Mouse (Mus musculus) embryonic facial prominence, embryonic 13.5 days (tissue): ENCODE results near the gene Fam19a2. TPM values are rescaled to one million over a fixed set of nuclear protein-coding genes. Genes with fewer than 3 reads are reported as not detected.

ENCODE experiments used
- ATAC-seq: fragments of 200-750 bp; cut with Nextera tagmentation; 2 replicates; pipeline ENCODE4 v1.8.0; 2017; ENCODE audit warnings: low read depth; ENCODE audit not compliant: insufficient number of reproducible peaks, insufficient read depth, low FRiP score, low TSS enrichment
- H3K27ac ChIP-seq: fragments of 300-500 bp; sonication (generic); 2 replicates; pipeline ENCODE4 v1.5.1; 2015; ENCODE audit warnings: moderate library complexity, mild to moderate bottlenecking, inconsistent platforms
- H3K27me3 ChIP-seq: fragments of 300-500 bp; sonication (generic); 2 replicates; pipeline ENCODE4 v1.6.1; 2015; ENCODE audit warnings: mild to moderate bottlenecking, inconsistent platforms
- H3K36me3 ChIP-seq: fragments of 300-500 bp; sonication (generic); 2 replicates; pipeline ENCODE4 v1.6.1; 2015; ENCODE audit warnings: mild to moderate bottlenecking, inconsistent platforms
- H3K4me1 ChIP-seq: fragments of 300-500 bp; sonication (generic); 2 replicates; pipeline ENCODE4 v1.6.1; 2015; ENCODE audit warnings: inconsistent platforms
- H3K4me2 ChIP-seq: fragments of 300-500 bp; sonication (generic); 2 replicates; pipeline ENCODE4 v1.6.1; 2015; ENCODE audit warnings: moderate library complexity, mild to moderate bottlenecking, inconsistent platforms
- H3K4me3 ChIP-seq: fragments of 300-500 bp; sonication (generic); 2 replicates; pipeline ENCODE4 v1.5.1; 2015; ENCODE audit warnings: mild to moderate bottlenecking, inconsistent platforms
- H3K9ac ChIP-seq: fragments of 300-500 bp; sonication (generic); 2 replicates; pipeline ENCODE4 v1.6.1; 2015; ENCODE audit warnings: mild to moderate bottlenecking, inconsistent platforms
- H3K9me3 ChIP-seq: fragments of 300-500 bp; sonication (generic); 2 replicates; pipeline ENCODE4 v1.6.1; 2016; ENCODE audit warnings: inconsistent platforms
- WGBS: fragments of 180-500 bp; shearing (Covaris S2); methylation state at CpG from one replicate; pipeline ENCODE4 v1.1.7; 2015; ENCODE audit warnings: mixed read lengths; 5-methylcytosine and 5-hydroxymethylcytosine counted together
- polyA plus RNA-seq: library from polyadenylated mRNA; unstranded; fragments of >200 nt; fragmentation: Nextera tagmentation; extraction: Ambion mirVana; gene quantifications from 2 replicates; pipeline ENCODE4 v1.2.1, GENCODE M21; 2015

Gene Fam19a2
- polyA plus RNA-seq, 1 experiment from 2014 or later: 4.2 TPM

DNA sequence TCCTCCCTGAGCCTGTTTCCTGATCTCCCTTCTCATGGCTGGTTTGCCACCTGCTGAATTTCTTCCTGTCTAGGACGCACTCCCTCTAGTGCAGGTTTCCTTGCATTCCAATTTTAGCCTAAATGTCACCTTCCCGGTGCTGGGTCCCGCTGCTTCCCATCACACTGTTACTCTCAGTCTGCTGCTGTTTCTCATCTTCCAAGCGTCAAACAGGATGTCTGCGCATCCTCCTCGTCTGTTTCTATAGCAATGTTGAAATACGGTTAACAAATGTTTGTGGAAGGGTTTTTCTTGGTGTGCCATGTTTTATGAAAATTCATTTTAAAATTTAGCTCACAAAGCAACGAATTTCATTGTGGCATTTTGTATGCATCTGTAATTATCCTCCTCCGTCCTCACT, 131.6 kb downstream of the Fam19a2 start:
- H3K27me3 ChIP-seq: no peaks in the 10 kb centered on the region
- H3K27ac ChIP-seq: no peak overlapping the region
- H3K9ac ChIP-seq: no peak overlapping the region
- WGBS: 73% methylated on average over 9 of the region's 9 CpGs
- H3K4me1 ChIP-seq: no peaks in the 10 kb centered on the region
- no peak overlapping the region for H3K4me3 ChIP-seq
- ATAC-seq: no peak
- no peak overlapping the region for H3K4me2 ChIP-seq
- H3K36me3 ChIP-seq: no peaks in the 10 kb centered on the region
- no peaks in the 10 kb centered on the region for H3K9me3 ChIP-seq

DNA sequence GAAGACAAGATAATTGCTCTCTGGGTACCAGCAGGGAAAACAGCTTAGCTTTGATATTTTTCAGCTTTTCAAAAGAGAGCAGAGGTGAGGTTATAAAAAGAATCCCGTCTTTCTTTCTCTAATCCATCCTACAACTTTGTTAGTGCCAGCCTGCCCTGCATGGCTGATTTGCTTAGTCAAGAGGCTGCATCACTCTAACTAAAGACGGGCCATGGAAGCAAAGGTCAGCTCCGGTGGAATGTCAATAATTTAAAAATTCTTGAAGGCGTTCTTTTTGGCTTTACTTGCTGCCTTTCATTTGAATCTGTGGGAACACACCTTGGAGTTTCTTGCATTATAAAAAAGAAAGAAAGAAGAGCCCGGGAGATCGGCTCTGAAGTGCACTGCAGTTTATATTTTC, 134.3 kb downstream of the Fam19a2 start:
- Histone ChIP-seq H3K27me3 (no peaks in the 10 kb centered on the region), H3K4me1 (0 out of 2 replicates have a peak, but pooled peaks cover 2% of the 10 kb centered on the region), H3K4me2 (no peak overlapping the region), H3K9ac (no peak overlapping the region), H3K9me3 (no peaks in the 10 kb centered on the region), H3K27ac (no peak overlapping the region), H3K36me3 (no peaks in the 10 kb centered on the region), H3K4me3 (no peak overlapping the region)
- whole genome bisulfite sequencing: 55% methylated on average over 6 of the region's 6 CpGs
- ATAC-seq: no peak

DNA sequence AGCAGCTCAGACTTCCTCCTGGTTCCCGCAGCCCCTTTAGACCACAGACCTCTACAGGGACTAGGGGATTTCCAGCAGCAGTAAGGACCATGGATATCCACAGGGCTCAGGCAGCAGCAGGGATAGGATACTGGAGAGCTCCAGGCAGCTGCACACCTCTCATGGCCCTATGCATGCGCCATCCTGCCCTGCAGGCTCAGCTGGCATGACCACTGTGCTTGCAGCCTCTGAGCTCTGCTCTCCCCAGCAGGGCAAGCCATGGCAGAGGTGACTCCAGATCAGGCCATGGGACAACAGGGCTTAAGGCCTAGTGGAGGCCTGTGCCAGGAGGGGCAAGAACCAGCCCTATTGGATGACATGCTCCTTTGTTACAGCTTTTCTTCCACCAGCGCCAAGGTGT, 137.4 kb downstream of the Fam19a2 start:
- Histone ChIP-seq H3K27me3 (no peaks in the 10 kb centered on the region), H3K4me1 (0 out of 2 replicates have a peak, but pooled peaks cover 2% of the 10 kb centered on the region), H3K27ac (no peak overlapping the region), H3K9ac (no peak overlapping the region), H3K9me3 (peaks cover 5% of the 10 kb centered on the region), H3K4me3 (no peak overlapping the region), H3K36me3 (no peaks in the 10 kb centered on the region), H3K4me2 (no peak overlapping the region)
- WGBS: 92% methylated on average over 3 of the region's 3 CpGs
- ATAC-seq: peak; percentile 48; the same call in 1 of the 2 replicates

DNA sequence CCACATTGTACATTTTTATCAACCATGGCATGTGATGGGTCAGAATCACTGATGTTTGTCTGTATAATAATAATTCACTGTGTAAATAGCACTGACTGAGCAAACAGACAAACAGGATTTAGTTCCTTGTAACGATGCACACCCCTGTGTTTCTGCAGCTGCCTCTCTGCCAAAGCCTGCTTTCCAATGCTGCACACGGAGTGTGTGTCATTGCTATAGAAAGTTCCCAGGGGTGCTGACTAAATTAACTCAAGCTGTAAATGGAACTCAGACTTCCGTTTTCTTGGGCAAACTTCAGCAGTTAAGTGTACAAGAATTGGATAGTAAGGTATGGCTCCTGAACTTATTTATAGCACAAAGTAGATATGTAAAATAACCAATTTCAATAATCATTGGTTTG, 138.7 kb downstream of the Fam19a2 start:
- Histone ChIP-seq H3K9ac (no peak overlapping the region), H3K4me1 (0 out of 2 replicates have a peak, but pooled peaks cover 2% of the 10 kb centered on the region), H3K27ac (no peak overlapping the region), H3K36me3 (no peaks in the 10 kb centered on the region), H3K27me3 (no peaks in the 10 kb centered on the region), H3K4me3 (no peak overlapping the region), H3K9me3 (peaks cover 9% of the 10 kb centered on the region), H3K4me2 (no peak overlapping the region)
- 31% methylated on average over 3 of the region's 3 CpGs for WGBS
- ATAC-seq: no peak

DNA sequence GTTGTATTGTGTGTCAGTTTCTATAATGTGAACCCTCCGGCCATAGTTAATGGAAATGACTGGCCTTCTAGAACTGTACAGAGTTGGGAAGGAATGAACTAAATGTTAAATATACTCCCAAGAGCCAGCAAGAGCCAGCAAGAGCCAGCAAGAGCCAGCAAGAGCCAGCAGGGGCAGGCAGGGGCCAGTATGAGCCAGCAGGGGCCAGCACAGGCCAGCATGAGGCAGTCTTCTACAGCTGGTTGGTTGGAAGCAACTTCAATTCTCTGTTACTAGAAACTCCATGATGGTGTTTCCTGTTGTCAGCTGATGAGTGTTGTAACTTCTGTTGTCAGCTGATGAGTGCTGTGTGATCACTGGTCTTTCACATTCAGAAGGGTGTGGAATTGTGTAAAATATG, 151.2 kb downstream of the Fam19a2 start:
- Histone ChIP-seq H3K4me3 (no peak overlapping the region), H3K27me3 (no peaks in the 10 kb centered on the region), H3K27ac (no peak overlapping the region), H3K36me3 (no peaks in the 10 kb centered on the region), H3K9me3 (no peaks in the 10 kb centered on the region), H3K9ac (no peak overlapping the region), H3K4me1 (peaks cover 9% of the 10 kb centered on the region; the same call in 1 of the 2 replicates), H3K4me2 (no peak overlapping the region)
- 95% methylated on average over 1 of the region's 1 CpGs for WGBS
- ATAC-seq: no peak

DNA sequence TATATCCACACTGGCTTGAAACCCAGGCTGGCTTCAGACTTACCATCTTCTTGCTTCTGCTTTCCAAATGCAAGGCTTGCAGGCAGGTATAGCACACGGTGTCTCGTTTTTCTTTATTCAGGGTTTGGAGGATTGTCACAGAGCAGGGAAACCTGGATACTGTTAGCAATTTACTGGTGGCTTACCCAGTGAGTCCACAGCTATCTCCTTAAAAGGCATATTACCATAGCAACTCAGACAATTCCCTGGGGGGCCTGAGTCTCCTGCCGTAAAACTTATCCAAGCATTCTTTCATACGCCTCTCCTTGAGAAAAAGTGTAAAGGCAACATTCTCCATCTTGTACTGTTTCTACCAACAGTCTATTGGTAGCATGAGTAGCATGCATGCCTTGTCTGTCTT, 152.2 kb downstream of the Fam19a2 start:
- H3K9me3 ChIP-seq: peaks cover 6% of the 10 kb centered on the region; the same call in 1 of the 2 replicates
- no peaks in the 10 kb centered on the region for H3K36me3 ChIP-seq
- H3K4me3 ChIP-seq: no peak overlapping the region
- 25% methylated on average over 4 of the region's 4 CpGs for WGBS
- no peak overlapping the region for H3K27ac ChIP-seq
- no peak overlapping the region for H3K4me2 ChIP-seq
- H3K9ac ChIP-seq: no peak overlapping the region
- H3K4me1 ChIP-seq: peaks cover 9% of the 10 kb centered on the region; the same call in 1 of the 2 replicates
- H3K27me3 ChIP-seq: no peaks in the 10 kb centered on the region
- no peak for ATAC-seq

DNA sequence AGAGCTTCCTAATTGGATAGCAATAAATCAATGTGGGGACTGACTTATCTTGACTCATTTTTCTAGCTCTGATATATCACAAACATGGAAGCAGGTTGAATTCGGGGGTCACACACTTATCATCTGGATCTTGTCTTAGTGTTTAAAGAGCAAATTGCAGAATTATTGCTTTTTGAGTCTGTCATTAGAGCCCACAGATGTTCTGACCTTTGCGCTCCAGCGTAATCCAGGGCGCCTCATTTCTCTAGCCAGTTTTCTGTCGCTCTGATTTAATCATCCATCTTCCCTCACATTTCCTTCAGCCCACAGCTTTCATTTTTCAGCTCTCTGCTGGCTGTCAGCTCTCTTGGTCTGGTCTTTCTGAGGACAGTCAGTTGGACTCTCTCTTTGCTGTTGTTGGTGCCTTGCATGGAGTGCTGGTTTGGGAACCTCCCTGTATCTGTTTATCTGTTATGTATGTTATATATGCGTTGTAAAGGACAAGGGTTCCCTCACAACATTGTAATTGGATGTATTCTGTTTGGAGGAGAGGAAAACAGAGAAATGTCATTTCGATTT, 154.9 kb downstream of the Fam19a2 start:
- Histone ChIP-seq H3K36me3 (no peaks in the 10 kb centered on the region), H3K9ac (no peak overlapping the region), H3K27ac (no peak overlapping the region), H3K4me2 (no peak overlapping the region), H3K27me3 (no peaks in the 10 kb centered on the region), H3K9me3 (peaks cover 6% of the 10 kb centered on the region; the same call in 1 of the 2 replicates), H3K4me1 (peaks cover 9% of the 10 kb centered on the region; the same call in 1 of the 2 replicates), H3K4me3 (no peak overlapping the region)
- 65% methylated on average over 7 of the region's 7 CpGs for WGBS
- no peak for ATAC-seq

DNA sequence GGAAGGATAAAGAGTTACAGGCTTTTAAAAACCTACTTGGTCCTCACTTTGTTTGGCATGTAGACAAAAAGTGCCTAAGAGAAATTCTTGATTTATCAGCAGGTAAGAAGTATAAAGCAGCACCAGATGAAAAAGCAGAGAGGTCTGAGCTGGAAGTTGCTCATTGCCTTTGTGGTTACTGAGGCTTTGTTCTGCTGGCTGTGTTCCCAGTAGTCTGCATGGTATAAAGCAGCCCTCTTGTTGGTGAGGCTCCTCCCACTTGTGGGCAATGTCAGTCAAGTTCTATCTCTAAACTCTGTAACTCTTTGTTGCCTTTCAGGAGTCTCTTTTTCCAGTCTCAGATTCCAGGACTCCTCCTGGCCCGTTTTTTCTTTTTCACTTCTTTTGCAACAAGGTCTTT, 156.5 kb downstream of the Fam19a2 start:
- no peak overlapping the region for H3K4me2 ChIP-seq
- H3K4me3 ChIP-seq: no peak overlapping the region
- no peak overlapping the region for H3K27ac ChIP-seq
- H3K9me3 ChIP-seq: peaks cover 6% of the 10 kb centered on the region; the same call in 1 of the 2 replicates
- peaks cover 9% of the 10 kb centered on the region; the same call in 1 of the 2 replicates for H3K4me1 ChIP-seq
- ATAC-seq: no peak
- 78% methylated on average over 1 of the region's 1 CpGs for WGBS
- no peaks in the 10 kb centered on the region for H3K36me3 ChIP-seq
- no peak overlapping the region for H3K9ac ChIP-seq
- H3K27me3 ChIP-seq: no peaks in the 10 kb centered on the region

DNA sequence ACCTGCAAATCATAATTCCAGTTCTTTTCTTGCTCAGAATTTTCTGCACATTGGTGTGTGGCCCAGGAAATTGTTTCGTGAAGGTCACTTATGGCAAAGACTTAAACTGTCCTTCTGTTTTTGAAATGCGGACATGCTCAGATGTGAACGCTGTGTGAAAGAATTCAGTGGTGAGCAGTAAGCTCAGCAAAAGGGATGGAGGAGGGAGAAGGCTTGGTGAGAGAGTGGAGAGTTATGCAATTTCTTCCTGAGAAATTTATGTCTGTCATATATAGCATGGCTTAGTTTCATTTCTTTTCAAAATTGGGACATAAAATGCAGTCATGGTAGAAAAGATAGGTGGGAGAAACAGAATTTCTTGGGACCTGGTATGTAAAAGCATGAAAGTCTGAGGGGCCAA, 160.7 kb downstream of the Fam19a2 start:
- WGBS: 93% methylated on average over 3 of the region's 3 CpGs
- Histone ChIP-seq H3K36me3 (no peaks in the 10 kb centered on the region), H3K4me3 (no peak overlapping the region), H3K9me3 (peaks cover 6% of the 10 kb centered on the region; the same call in 1 of the 2 replicates), H3K9ac (no peak overlapping the region), H3K27me3 (no peaks in the 10 kb centered on the region), H3K4me1 (no peaks in the 10 kb centered on the region), H3K4me2 (no peak overlapping the region), H3K27ac (no peak overlapping the region)
- no peak for ATAC-seq

DNA sequence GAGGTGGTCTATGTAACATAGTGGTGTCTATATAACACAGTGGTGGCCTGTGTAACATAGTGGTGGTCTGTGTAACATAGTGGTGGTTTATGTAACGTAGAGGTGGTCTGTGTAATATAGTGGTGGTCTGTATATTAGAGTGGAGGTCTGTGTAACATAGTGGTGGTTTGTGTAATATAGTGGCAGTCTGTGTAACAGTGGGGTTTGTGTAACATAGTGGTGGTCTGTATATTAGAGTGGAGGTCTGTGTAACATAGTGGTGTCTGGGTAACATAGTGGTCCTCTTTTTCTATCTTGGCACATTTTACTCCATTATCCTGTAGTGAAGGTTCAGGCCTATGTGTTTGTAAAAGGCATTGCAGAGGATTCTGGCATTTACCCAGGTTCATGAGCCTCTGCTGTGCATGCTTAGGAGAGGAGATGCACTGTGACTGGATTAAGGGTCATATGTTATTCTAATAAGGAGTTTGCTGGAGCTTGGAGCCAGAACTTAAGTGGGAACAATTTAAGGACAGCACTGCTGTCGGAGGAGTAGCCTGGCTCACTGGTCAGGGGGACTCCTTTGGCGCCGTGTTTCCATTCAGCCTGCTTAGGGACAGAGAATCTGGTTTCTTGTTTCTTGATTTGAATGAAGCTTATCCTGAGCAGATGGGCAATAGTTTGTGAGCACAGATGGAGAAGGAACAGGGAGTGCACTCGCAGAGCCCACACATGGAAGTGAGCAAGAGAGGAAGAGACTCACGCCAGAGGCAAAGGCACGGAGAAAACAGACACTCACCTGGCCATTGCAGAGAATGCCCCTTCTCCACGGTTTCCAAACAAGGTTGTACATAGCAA, 162.9 kb downstream of the Fam19a2 start:
- no peaks in the 10 kb centered on the region for H3K36me3 ChIP-seq
- no peak overlapping the region for H3K27ac ChIP-seq
- H3K4me3 ChIP-seq: no peak overlapping the region
- no peak overlapping the region for H3K4me2 ChIP-seq
- no peaks in the 10 kb centered on the region for H3K27me3 ChIP-seq
- H3K9ac ChIP-seq: no peak overlapping the region
- no peaks in the 10 kb centered on the region for H3K9me3 ChIP-seq
- no peaks in the 10 kb centered on the region for H3K4me1 ChIP-seq
- ATAC-seq: no peak
- 73% methylated on average over 8 of the region's 8 CpGs for WGBS

DNA sequence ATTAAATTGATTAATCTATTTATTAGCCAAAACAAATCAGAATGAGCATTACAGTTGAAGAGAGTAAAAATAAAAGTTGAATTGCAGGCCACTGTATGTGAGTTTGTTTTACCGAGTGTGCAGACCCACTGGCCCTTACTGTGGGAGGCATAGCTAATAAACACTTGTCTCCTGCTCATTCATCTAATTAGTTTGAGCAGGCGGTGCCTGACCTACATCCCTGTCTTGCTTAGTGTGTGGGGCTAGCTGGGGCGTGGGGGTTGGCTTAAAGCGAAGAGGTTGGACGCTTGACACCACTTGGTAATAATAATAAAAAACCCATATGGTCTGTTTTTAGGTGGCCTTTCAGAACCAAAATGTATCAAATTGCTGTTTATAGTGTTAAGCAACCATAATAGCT, 167.8 kb downstream of the Fam19a2 start:
- no peaks in the 10 kb centered on the region for H3K4me1 ChIP-seq
- 69% methylated on average over 5 of the region's 5 CpGs for WGBS
- no peaks in the 10 kb centered on the region for H3K27me3 ChIP-seq
- H3K9ac ChIP-seq: no peak overlapping the region
- no peaks in the 10 kb centered on the region for H3K9me3 ChIP-seq
- H3K27ac ChIP-seq: no peak overlapping the region
- no peaks in the 10 kb centered on the region for H3K36me3 ChIP-seq
- no peak overlapping the region for H3K4me2 ChIP-seq
- no peak for ATAC-seq
- H3K4me3 ChIP-seq: no peak overlapping the region

DNA sequence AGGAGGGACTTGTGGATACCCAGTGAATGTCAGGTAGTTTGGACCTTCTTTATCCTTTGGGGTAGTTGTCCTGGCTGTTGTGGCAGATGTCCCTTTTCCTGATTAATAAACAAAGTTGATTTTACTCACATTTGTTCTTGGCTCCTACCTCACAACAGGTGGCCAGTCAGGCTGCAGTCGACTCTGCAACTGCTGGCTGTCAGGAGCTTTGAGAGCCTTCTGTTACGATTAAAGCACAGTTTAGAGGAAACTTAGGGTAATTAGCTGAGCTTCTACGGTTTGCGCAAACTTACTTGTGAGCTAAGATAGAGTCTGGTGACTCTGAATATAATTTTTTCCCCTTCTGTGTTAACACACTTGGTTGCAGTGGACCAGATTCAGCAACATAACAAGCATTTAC, 173.8 kb downstream of the Fam19a2 start:
- no peaks in the 10 kb centered on the region for H3K9me3 ChIP-seq
- no peak overlapping the region for H3K4me2 ChIP-seq
- no peaks in the 10 kb centered on the region for H3K27me3 ChIP-seq
- no peak for ATAC-seq
- no peak overlapping the region for H3K4me3 ChIP-seq
- no peak overlapping the region for H3K27ac ChIP-seq
- H3K36me3 ChIP-seq: no peaks in the 10 kb centered on the region
- no peaks in the 10 kb centered on the region for H3K4me1 ChIP-seq
- WGBS: 75% methylated on average over 4 of the region's 4 CpGs
- H3K9ac ChIP-seq: no peak overlapping the region
